Mouse (Mus musculus) forebrain, embryonic 11.5 days (tissue): ENCODE measurements around the gene Fam19a3. TPM values are rescaled to one million over a fixed set of nuclear protein-coding genes. Genes with fewer than 3 reads are reported as not detected.

Experiments
- ATAC-seq: fragments of 200-750 bp; cut with Nextera tagmentation; replicated peaks from 2 replicates; pipeline ENCODE4 v1.8.0; 2017; ENCODE audit warnings: moderate TSS enrichment; ENCODE audit not compliant: low FRiP score
- DNase-seq: peaks from one replicate; pipeline ENCODE4 v3.0.0-alpha.2; 2017; ENCODE audit warnings: low spot score
- H3K27ac ChIP-seq: fragments of 300-500 bp; sonication (generic); 2 replicates; pipeline ENCODE4 v1.5.1; 2014; ENCODE audit warnings: low read depth, low read length
- H3K27me3 ChIP-seq: fragments of 300-500 bp; sonication (generic); 2 replicates; pipeline ENCODE4 v1.6.1; 2014; ENCODE audit warnings: mild to moderate bottlenecking, low read length, mixed read lengths; ENCODE audit not compliant: control insufficient read depth, insufficient read depth
- H3K36me3 ChIP-seq: fragments of 300-500 bp; sonication (generic); 2 replicates; pipeline ENCODE4 v1.6.1; 2014; ENCODE audit warnings: mild to moderate bottlenecking, low read length, moderate library complexity, mixed read lengths; ENCODE audit not compliant: control insufficient read depth, insufficient read depth
- H3K4me1 ChIP-seq: fragments of 300-500 bp; sonication (generic); replicated peaks from 2 replicates; pipeline ENCODE4 v1.6.1; 2014; ENCODE audit warnings: low read length, mixed read lengths; ENCODE audit not compliant: control insufficient read depth, insufficient read depth
- H3K4me2 ChIP-seq: fragments of 300-500 bp; sonication (generic); 2 replicates; pipeline ENCODE4 v1.6.1; 2014; ENCODE audit warnings: low read depth, mild to moderate bottlenecking, low read length, moderate library complexity, mixed read lengths; ENCODE audit not compliant: severe bottlenecking
- H3K4me3 ChIP-seq: fragments of 300-500 bp; sonication (generic); 2 replicates; pipeline ENCODE4 v1.5.1; 2014; ENCODE audit warnings: low read depth, low read length
- H3K9ac ChIP-seq: fragments of 300-500 bp; sonication (generic); 2 replicates; pipeline ENCODE4 v1.6.1; 2014; ENCODE audit warnings: low read length
- H3K9me3 ChIP-seq: fragments of 300-500 bp; sonication (generic); 2 replicates; pipeline ENCODE4 v1.6.1; 2016; ENCODE audit warnings: low read length, mixed read lengths; ENCODE audit not compliant: control insufficient read depth
- whole genome bisulfite sequencing: fragments of 180-500 bp; shearing (Covaris S2); extraction: QIAGEN DNeasy Blood & Tissue Kit; methylation state at CpG from one replicate; pipeline ENCODE4 v1.1.7; 2014; 5-methylcytosine and 5-hydroxymethylcytosine counted together
- polyA plus RNA-seq: library from polyadenylated mRNA; unstranded; fragments of >200 nt; fragmentation: Nextera tagmentation; extraction: Ambion mirVana; gene quantifications from 2 replicates; pipeline ENCODE4 v1.2.1, GENCODE M21; 2014

Fam19a3 gene
- polyA plus RNA-seq, 1 experiment from 2014 or later: 0.24 TPM

- H3K27ac ChIP-seq: no peak overlapping the region
- WGBS: 85% methylated on average over 15 of the region's 15 CpGs
- H3K9me3 ChIP-seq: no peaks in the 10 kb centered on the region
- no peaks in the 10 kb centered on the region for H3K27me3 ChIP-seq
- no peaks in the 10 kb centered on the region; the same call in 1 of the 2 replicates for H3K36me3 ChIP-seq
- H3K4me3 ChIP-seq: no peak overlapping the region
- no peak for ATAC-seq
- no peak for DNase-seq
- no peak overlapping the region for H3K9ac ChIP-seq
- H3K4me2 ChIP-seq: no peak overlapping the region
- peaks cover 13% of the 10 kb centered on the region for H3K4me1 ChIP-seq
Observed at GRCm38 (mm10) chr3:104795661-104796340, 14.2 kb upstream of the Fam19a3 start.

GRCm38 (mm10) chr3:104794953-104795470 lies 13.4 kb upstream of the Fam19a3 start:
- H3K4me1 ChIP-seq: peaks cover 21% of the 10 kb centered on the region
- 72% methylated on average over 12 of the region's 12 CpGs for WGBS
- ATAC-seq: no peak
- H3K27me3 ChIP-seq: no peaks in the 10 kb centered on the region
- H3K4me3 ChIP-seq: no peak overlapping the region
- no peak overlapping the region for H3K27ac ChIP-seq
- no peaks in the 10 kb centered on the region; the same call in 1 of the 2 replicates for H3K36me3 ChIP-seq
- H3K4me2 ChIP-seq: no peak overlapping the region
- no peak overlapping the region for H3K9ac ChIP-seq
- DNase-seq: no peak
- H3K9me3 ChIP-seq: no peaks in the 10 kb centered on the region

- Histone ChIP-seq H3K27me3 (no peaks in the 10 kb centered on the region), H3K4me2 (0 out of 2 replicates have a peak overlapping the region, but pooled peaks have one; percentile 18), H3K4me3 (no peak overlapping the region), H3K36me3 (no peaks in the 10 kb centered on the region; the same call in 1 of the 2 replicates), H3K9me3 (no peaks in the 10 kb centered on the region), H3K27ac (peak overlapping the region; percentile 57), H3K4me1 (peaks cover 23% of the 10 kb centered on the region), H3K9ac (no peak overlapping the region)
- peak; percentile 92 for DNase-seq
- peak; percentile 91 for ATAC-seq
- WGBS: 64% methylated on average over 20 of the region's 20 CpGs
Observed at GRCm38 (mm10) chr3:104793871-104794828, 12.5 kb upstream of the Fam19a3 start.

GRCm38 (mm10) chr3:104792360-104793270 lies 11.0 kb upstream of the Fam19a3 start:
- Histone ChIP-seq H3K4me2 (no peak overlapping the region), H3K4me1 (peaks cover 24% of the 10 kb centered on the region), H3K9ac (no peak overlapping the region), H3K9me3 (no peaks in the 10 kb centered on the region), H3K27me3 (no peaks in the 10 kb centered on the region), H3K36me3 (no peaks in the 10 kb centered on the region; the same call in 1 of the 2 replicates), H3K27ac (no peak overlapping the region), H3K4me3 (no peak overlapping the region)
- 82% methylated on average over 15 of the region's 15 CpGs for WGBS
- DNase-seq: no peak
- no peak for ATAC-seq

GRCm38 (mm10) chr3:104791671-104792070 lies 10.0 kb upstream of the Fam19a3 start:
- Histone ChIP-seq H3K36me3 (no peaks in the 10 kb centered on the region; the same call in 1 of the 2 replicates), H3K27ac (no peak overlapping the region), H3K9me3 (no peaks in the 10 kb centered on the region), H3K4me1 (peaks cover 24% of the 10 kb centered on the region), H3K9ac (no peak overlapping the region), H3K27me3 (no peaks in the 10 kb centered on the region), H3K4me2 (no peak overlapping the region), H3K4me3 (no peak overlapping the region)
- ATAC-seq (no peak), DNase-seq (no peak)
- WGBS: 93% methylated on average over 8 of the region's 8 CpGs

- DNase-seq (no peak), ATAC-seq (no peak)
- H3K27ac ChIP-seq: no peak overlapping the region
- peaks cover 24% of the 10 kb centered on the region for H3K4me1 ChIP-seq
- H3K4me2 ChIP-seq: peak overlapping the region; percentile 88
- no peak overlapping the region for H3K4me3 ChIP-seq
- no peaks in the 10 kb centered on the region for H3K27me3 ChIP-seq
- no peaks in the 10 kb centered on the region; the same call in 1 of the 2 replicates for H3K36me3 ChIP-seq
- 22% methylated on average over 4 of the region's 4 CpGs for WGBS
- peak overlapping the region; percentile 69; the same call in 1 of the 2 replicates for H3K9ac ChIP-seq
- no peaks in the 10 kb centered on the region for H3K9me3 ChIP-seq
Observed at GRCm38 (mm10) chr3:104791017-104791416, 9.4 kb upstream of the Fam19a3 start.

GRCm38 (mm10) chr3:104790401-104790937 lies 8.8 kb upstream of the Fam19a3 start:
- 16% methylated on average over 6 of the region's 6 CpGs for WGBS
- Histone ChIP-seq H3K4me2 (peak overlapping the region; percentile 88), H3K27me3 (no peaks in the 10 kb centered on the region), H3K4me1 (peaks cover 23% of the 10 kb centered on the region), H3K9me3 (no peaks in the 10 kb centered on the region), H3K4me3 (peak overlapping the region; percentile 55), H3K9ac (peak overlapping the region; percentile 69), H3K36me3 (no peaks in the 10 kb centered on the region; the same call in 1 of the 2 replicates), H3K27ac (no peak overlapping the region)
- DNase-seq (no peak), ATAC-seq (no peak)
